Mouse (Mus musculus): Measurements from ENCODE around the gene Pgs1.

Pgs1 gene

DNA sequence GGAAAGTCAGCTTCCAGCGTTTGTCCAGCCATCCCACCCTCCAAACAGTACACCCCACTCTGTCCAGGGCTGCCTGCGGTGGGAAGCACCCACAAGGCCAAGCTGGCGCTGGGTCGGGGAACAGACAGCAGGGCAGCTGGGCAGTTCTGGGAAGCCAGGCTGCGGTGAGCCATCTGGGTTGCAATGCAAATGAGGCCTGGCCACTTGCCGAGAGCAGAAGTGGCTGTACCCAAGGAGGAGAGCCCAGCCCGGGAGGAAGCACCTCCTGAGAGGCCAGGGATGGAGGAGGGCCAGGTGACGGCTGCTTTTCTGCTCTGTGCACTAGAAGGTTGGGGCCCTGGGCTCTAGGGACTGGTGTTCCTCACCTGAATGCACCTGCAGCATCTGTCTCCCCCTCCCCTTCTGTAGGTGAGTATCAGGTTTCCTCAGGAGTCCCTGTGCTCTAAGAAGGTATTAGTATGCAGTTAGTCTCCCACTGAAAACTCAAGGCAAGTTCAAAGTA lies 10.0 kb upstream of the Pgs1 start:
- DNase-seq (ENCODE audit: low spot score in 2 of 2) = peak in 1 of 2 experiments; percentile 58

DNA sequence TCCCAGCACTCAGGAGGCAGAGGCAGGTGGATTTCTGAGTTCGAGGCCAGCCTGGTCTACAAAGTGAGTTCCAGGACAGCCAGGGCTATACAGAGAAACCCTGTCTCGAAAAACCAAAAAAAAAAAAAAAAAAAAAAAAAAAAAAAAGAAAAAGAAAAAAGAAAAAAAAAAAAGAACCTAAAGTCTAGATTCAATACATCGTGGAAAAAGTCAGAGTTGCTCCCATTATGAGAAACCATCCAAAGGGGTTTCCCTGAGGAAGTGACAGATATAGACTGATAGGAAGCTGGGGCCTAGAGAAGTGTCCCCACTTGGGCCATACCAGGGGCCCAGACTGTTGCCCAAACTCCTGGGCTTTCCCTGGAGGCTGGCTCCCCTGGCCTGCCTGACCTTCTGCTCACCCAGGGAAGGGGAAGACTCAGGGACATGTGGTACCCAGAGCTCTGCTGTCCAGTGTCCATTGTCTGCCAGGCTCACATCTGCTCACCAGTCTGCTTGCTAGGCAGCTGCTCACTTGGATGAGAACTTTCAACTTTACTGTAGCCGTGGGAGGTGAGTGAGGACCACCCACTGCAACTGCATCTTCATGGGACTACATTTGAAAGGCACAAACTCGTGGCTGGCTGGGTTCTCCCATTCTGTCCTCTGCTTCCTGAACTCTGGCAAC lies 8.3 kb upstream of the Pgs1 start:
- DNase-seq (ENCODE audit: low spot score in 2 of 2) = no peak

DNA sequence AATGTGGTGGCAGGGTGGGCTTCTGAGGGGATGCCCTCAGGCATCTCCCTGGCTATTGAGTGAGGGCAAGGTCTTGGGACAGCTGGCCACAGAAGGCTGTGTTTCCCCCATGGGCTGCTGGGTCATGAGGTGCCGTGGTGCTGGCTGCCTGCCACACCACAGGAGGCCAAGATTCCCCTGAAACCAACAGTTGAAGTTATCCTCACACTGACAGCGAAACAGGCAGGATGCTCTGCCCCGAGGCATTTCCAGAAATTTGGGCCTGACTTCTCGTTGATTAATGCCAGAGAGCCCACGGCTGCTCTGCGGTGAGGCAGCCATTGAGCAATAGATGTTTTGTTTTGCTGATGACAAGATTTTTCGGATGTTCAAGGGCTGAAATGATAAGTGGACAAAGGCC lies 6.7 kb upstream of the Pgs1 start:
- DNase-seq (ENCODE audit: low spot score in 2 of 2) = no peak

- DNase-seq (ENCODE audit: low spot score in 2 of 2) = no peak
Measured at GRCm38 (mm10) chr11:117982426-117982825, 3.7 kb upstream of the Pgs1 start.

DNA sequence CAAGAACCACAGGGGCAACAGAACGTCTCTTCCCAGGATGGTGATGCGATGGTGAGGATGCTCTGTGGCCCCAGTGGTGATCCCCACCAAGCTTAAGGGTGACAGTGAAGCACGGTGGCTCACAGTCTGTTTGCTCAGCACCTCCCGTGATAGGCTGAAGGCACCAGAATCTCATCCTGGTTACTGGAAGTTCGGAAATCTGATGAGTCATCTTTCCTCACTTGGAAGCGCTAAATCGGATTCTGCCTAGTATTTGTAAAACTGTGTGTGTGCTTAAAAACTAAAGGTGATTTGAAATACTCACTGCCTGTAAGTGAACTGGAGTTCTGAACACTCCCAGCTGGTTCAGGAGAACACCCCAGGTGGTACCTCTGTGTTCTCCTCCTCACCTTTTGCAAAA lies 2.3 kb upstream of the Pgs1 start:
- no peak for DNase-seq (ENCODE audit: low spot score in 2 of 2)

- peak in 1 of 2 experiments; percentile 61 for DNase-seq (ENCODE audit: low spot score in 2 of 2)
Measured at GRCm38 (mm10) chr11:117987032-117987451, 950 bp downstream of the Pgs1 start.

GRCm38 (mm10) chr11:117987968-117988367 lies 1.9 kb downstream of the Pgs1 start:
- no peak for DNase-seq (ENCODE audit: low spot score in 2 of 2)

DNA sequence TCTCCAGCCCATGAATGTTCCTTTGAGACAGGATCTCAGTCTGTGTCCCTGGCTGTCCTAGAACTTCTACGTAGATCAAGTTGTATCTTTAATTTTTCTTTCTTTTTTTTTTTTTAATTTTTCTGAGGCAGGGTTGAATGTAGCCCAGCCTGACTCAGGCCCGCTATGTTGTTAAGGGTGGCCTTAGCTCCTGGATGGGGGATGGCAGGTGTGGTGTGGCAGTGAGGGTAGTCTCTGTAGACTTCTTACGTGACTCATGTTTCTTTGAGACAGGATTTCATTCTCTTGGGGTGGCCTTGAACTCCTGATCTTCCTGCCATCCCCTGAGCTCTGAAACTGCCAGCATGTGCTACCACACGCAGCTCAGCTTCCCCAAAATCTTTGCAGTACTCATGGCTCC lies 3.1 kb downstream of the Pgs1 start:
- DNase-seq (ENCODE audit: low spot score in 2 of 2) = no peak

DNA sequence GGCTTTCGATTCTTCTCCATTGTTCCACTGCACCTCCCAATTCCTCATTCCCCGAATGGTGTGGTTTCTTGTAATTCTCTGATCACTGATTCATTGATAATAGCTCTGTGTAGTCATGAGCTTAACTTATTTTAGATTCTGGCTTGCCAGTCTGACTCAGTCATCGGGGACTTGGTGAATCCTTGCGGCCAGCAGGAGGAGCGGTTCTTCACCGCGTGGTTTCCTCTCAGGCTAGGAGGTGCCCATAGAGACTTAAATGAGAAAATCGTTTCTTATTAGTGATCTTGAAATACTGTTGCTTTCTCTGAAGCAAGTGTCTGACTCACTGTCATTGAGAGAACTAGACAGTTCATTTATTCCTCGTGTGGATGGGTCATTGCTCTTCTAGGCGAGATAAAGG lies 3.8 kb downstream of the Pgs1 start:
- DNase-seq (ENCODE audit: low spot score in 2 of 2) = no peak

GRCm38 (mm10) chr11:117991502-117992470 lies 5.7 kb downstream of the Pgs1 start:
- no peak for DNase-seq (ENCODE audit: low spot score in 2 of 2)

- DNase-seq (ENCODE audit: low spot score in 2 of 2) = no peak
Measured at GRCm38 (mm10) chr11:117993190-117994175, 7.4 kb downstream of the Pgs1 start.

DNA sequence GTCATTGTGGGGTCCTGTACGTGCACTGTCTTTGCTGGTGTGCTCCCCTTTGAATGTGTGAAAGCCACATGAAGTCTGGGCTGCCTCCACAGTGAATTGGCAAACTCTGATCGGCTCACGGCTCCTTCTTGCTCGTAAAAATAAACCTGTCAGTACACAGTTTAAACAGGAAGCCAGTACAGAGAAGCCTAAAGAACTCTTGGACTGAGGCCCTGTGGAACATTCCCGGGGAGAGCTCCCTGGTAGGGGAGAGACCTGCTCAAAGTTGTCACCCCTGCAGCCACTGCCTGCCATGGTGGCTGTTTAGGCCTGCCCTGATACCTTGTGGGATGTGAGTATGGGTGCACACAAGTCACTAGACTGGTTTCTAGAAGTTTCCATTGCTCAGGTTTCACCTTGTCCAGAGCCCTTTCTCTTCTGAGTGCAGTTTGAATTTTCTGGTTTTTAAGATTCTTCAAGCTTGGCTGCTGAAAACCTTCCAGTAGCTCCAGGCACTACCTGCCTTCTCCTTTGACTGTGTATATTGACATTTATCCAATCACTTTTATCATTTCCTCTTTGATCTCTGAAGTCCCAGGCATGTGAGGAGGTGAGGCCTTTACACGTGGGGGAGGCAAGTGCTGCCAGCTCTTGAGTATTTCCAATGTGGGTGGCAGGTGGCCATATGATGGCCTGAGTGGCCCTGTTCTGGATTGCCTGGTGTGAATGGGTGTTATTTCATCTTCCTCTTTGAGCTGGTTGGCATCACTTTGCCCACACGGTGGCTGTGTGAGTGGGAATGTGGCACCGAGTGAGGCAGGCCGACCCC lies 8.4 kb downstream of the Pgs1 start:
- no peak for DNase-seq (ENCODE audit: low spot score in 2 of 2)

GRCm38 (mm10) chr11:117995255-117995654 lies 9.2 kb downstream of the Pgs1 start:
- DNase-seq (ENCODE audit: low spot score in 2 of 2) = no peak

DNA sequence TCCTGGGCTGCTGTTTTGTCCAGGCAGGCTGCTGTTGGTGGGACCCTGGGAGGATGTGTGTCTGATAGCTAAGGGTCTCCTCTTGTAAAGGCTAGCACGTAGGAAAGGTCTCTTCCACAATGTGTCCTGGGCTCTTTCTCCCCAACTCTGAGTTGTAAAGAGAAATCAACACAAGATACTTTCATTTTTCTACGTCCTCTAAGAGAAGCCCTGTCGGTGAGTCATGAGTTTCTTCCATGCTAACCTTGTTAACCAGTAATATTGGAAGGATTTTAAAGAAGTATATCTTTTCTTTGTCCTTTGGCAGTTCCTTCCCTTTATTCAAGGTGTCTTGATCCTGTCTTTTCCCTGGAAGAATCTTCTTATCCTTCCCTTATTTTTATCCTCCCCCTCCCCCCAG lies 9.6 kb downstream of the Pgs1 start:
- no peak for DNase-seq (ENCODE audit: low spot score in 2 of 2)

GRCm38 (mm10) chr11:117996066-117996465 lies 10.0 kb downstream of the Pgs1 start:
- no peak for DNase-seq (ENCODE audit: low spot score in 2 of 2)

DNA sequence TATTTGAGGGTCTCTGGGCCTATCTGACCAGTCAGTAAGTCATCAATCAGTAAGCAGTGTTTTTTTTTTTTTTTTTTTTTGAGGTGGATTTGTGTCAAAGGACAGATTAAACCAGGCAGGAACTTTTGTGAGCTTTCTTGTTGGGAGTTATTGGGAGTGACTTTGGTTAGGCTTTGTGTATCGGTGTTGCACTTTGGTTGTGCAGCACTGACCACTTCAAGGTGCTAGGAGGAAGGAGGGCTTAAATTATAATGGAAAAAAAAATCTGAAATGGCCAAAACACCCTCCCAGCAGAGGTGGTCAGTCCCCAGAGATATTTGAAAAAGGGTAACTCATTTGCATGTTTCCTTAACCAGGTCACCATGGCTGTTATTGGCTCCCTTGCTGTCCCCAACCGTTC lies 11.0 kb downstream of the Pgs1 start:
- no peak for DNase-seq (ENCODE audit: low spot score in 2 of 2)

DNA sequence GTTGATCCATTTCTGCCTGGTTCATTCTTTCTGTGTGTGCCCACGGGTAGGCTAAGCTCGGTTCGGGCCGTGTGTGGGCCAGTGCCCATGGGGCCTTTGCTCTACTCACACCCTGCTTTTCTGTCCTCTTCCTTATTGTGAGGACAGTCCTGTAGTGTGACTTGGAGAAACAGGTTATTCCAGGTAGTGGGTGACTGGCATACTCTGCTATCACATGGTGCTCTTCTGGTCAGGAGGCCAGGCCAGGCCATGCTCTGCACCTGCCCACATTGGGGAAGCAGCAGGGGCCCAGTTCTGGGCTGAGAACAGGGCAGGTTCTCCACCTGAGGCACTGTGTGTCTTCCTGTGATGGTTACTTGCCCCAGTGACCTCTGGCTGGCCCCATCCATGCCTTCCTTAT lies 12.3 kb downstream of the Pgs1 start:
- no peak for DNase-seq (ENCODE audit: low spot score in 2 of 2)

DNA sequence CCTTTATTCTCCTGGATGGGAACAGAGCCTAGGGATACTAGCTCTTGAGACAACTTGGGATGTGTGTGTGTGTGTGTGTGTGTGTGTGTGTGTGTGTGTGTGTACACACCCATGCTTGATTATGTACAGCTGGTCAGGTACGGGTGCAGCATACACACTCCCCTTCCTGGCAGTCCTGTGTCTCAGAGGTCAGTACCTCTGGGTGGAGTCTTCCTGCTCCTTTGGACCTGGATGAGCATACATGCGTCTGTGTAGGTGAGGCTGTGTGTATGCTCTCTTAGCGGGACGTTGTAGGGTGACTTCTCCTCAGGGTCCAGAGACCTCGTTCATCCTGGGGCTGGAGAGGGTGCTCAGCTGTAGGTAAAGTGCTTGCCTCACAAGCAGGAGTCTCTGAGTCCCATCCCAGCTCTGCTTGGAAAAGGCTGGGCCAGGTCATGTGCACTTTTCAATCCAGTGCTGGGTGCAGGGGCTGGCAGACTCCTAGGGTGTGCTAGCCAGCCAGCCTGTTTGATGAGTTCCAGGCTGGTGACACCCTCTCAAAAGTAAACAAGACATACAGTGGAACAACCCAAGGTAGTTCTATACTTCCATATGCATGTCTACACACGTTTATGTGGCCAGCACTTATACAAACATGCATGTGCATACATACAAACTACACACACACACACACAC lies 13.3 kb downstream of the Pgs1 start:
- no peak for DNase-seq (ENCODE audit: low spot score in 2 of 2)

GRCm38 (mm10) chr11:118000083-118000482 lies 14.0 kb downstream of the Pgs1 start:
- no peak for DNase-seq (ENCODE audit: low spot score in 2 of 2)

DNA sequence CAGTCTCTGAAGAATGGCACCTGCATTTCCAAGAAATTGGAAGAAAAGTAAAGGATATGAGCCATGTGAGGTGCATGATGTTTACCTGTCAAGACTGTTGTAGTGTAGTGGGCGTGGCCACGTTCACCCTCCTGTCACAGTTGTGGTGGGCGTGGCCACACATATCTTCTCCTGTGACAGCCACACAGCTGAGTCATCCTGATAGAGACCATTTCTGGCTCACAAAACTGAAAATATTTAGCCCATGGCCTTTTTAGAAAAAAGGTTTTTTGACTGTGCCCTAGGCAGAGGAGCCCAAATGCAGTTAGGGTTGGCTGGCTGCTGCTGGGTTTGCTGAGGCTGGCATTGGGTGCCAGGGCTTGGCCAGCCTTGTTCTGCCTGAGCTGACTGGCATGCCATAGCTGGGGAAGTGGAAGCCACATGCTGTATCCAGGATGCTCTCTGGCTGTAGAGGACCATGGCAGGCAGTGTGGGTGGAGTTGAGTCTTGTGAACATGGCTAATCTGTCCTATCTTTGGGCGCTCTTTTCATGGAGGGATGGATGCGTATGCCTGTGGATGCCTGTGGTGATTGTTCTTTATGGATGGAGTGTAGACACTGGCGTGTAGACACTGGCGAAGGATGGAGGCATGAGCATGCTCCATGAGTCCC lies 14.6 kb downstream of the Pgs1 start:
- peak; percentile 59 to 81 for DNase-seq (ENCODE audit: low spot score in 2 of 2)
